Mouse (Mus musculus): ENCODE results near the gene Uhrf1bp1l.

- TF ChIP-seq CTCF (IDR thresholded peaks at IDR 0.05) (no peak), EP300 (IDR thresholded peaks at IDR 0.05) (peak; percentile 48; the same call in 1 of the 2 replicates)
These were observed 450 bp upstream of the Uhrf1bp1l start for GRCm38 (mm10) chr10:89744341-89744740.
